Mouse (Mus musculus) thymus, adult 2 months (tissue): ENCODE data around the gene Hsd17b13.

Experiments used
- CTCF ChIP-seq: fragments of 200-500 bp; IDR thresholded peaks from 2 replicates; pipeline ENCODE4 v1.5.1; 2012; ENCODE audit warnings: mild to moderate bottlenecking, control low read depth, low read length, moderate library complexity, borderline replicate concordance; ENCODE audit not compliant: control insufficient read depth, poor library complexity, insufficient read depth; ENCODE audit errors: extremely low read depth
- POLR2A ChIP-seq: fragments of 200-500 bp; IDR thresholded peaks from 2 replicates; pipeline ENCODE4 v1.6.1; 2012; ENCODE audit warnings: mild to moderate bottlenecking, low read length, control low read depth, moderate library complexity; ENCODE audit not compliant: control insufficient read depth, poor library complexity, insufficient read depth; ENCODE audit errors: extremely low read depth

DNA sequence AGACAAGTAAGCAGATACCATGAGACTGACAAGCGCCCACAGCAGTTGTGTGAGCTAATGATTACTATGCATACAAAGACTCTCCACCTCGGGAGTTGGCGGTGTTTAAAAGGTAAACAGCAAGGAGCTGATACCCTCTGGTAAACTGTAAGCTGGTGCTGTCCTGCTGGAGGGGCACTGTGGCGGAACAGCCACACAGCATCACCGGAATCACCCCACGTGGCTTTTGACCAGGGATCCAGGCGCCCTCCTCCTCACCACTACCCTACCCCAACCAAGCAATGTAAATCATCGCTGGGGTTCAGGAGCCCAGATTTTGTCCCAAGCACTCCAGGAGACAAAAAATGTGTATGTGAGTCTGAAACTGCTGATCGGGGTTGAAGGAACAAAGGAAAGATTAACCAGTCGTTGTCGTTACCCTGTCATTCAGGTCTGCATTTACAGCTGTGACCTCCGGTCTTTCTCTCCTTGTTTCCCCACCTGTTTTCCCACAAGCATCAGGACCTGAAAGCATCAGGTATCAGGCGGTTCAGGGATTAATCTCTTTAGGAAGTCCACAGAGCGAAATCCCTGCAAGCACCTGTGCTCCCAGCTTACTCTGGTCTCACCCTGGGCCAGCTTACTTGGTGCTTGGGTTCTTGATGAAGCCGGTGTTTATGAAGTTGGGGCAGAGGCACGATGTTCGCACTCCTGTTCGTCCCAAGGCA lies 25.5 kb upstream of the Hsd17b13 start:
- no peak for TF ChIP-seq CTCF
- no peak for TF ChIP-seq POLR2A
